Mouse (Mus musculus) urinary bladder, postnatal 4 days (tissue): ENCODE data around the gene Hist1h2ag.
"Not testable (repeated sequence)": the region's sequence is repeated elsewhere in the genome, so short reads cannot be mapped to it uniquely, and the experiment has no call there.

ENCODE experiments used
- DNase-seq, 2 experiments: peaks; one replicate each; pipeline ENCODE4 v3.0.0; 2021 to 2022; ENCODE audit warnings: low spot score in 2 of 2

Hist1h2ag gene

DNA sequence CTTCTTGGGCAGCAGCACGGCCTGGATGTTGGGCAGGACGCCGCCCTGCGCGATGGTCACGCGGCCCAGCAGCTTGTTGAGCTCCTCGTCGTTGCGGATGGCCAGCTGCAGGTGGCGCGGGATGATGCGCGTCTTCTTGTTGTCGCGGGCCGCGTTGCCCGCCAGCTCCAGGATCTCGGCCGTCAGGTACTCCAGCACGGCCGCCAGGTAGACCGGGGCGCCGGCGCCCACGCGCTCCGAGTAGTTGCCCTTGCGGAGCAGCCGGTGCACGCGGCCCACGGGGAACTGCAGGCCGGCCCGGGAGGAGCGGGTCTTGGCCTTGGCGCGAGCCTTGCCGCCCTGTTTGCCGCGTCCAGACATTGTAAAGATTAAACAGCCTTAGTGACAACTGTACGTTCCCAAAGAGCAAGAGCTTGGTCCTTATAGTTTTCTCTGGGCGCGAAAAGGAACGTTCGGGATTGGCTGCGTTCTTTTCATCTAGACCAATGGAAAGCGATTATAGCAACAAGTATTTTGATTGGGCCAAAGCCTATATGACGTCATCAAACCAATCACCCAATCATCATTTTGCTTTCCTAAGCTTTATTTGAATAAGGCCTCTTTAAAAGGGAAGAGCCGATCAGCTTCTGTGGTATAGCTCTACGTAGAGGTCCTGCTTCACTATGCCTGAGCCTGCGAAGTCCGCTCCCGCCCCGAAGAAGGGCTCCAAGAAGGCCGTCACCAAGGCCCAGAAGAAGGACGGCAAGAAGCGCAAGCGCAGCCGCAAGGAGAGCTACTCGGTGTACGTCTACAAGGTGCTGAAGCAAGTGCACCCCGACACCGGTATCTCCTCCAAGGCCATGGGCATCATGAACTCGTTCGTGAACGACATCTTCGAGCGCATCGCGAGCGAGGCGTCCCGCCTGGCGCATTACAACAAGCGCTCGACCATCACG is at the start of gene Hist1h2ag, which contains the start of gene Hist1h2bj:
TSS of gene Hist1h2ag (minus strand) at position 377 of the 935 bp plus-strand sequence.
TSS of gene Hist1h2bj (plus strand) at position 647 of the 935 bp plus-strand sequence.
- peak; percentile 73 to 75 for DNase-seq

DNA sequence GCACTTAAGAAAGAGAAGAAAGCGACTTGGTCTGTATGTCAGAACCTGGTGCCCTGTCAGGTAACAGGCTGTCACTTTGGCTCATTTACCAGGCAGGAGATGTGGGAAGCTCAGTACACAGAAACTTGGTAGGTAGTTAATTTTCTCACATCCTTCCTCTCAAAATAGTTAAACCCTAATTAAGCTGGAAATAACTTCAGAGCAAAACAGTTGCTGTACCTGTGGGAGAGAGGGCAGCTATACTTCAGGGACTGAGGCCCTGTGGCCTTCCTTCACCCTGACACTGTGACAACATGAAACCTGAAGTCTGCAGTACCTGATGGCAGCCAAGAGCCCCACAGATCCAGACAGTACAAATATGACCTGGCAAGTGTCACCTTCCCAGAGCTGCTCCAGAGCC is 41.4 kb upstream of the Hist1h2ag start, which contains the start of gene Vmn1r188:
TSS of gene Vmn1r188 (plus strand) at position 301 of the 400 bp plus-strand sequence.
- not testable (repeated sequence) for DNase-seq

DNA sequence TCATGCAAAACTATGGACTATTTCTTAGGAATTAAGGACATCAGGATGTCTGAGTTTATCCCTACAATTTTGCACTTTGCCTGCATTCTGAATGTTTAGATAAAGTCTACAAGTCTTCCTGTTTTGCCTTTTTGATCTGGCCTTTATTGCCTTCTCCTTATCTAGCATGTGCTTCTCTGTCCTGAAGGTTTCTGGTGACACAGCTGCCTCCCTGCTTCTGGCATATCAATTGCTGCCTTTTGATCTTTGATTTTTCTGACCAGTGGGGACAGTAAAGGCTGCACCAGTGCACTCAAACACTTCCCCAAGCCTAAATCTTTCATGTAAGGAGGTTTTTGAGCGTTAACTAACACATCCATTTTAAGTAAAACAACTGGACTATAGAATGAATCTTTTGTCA is 20.7 kb upstream of the Hist1h2ag start:
- no peak for DNase-seq

DNA sequence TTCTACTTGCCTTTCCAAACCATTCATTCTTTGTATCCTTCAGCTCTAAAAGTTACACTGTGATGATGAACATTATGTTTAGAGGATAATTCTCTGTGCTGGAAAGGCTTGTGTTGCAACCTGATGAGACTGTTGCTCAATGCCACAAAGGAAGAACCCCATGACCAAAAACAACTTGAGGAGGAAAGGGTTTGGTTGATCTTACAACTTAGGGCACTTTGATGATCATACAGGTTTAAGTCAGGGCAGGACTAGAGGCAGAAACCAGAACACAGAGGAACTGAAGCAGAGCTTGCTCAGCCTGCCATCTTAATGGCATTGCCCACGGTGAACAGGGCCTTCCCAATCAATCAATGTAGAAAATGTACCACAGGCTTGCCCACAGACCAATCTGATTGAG is 18.7 kb upstream of the Hist1h2ag start:
- DNase-seq, result no peak

DNA sequence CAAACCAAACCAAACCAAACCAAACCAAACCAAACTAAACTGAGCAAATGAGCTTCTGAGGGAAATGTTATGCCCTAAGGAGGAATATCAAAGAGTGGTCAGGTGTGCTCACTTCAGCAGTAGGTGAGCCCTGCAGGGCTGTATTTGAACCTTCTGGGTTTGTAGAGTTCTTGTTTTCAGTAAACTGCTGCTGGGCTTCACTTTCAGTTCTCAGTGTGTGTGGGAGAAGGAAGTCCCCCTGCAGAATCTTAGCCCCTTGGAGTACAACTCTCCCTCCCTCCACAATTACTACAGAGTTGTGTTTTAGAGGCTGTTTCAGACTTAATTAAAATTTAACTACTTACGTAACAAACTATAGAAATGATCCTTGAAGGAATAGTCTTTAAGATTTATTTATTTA is 11.0 kb upstream of the Hist1h2ag start:
- no peak for DNase-seq

DNA sequence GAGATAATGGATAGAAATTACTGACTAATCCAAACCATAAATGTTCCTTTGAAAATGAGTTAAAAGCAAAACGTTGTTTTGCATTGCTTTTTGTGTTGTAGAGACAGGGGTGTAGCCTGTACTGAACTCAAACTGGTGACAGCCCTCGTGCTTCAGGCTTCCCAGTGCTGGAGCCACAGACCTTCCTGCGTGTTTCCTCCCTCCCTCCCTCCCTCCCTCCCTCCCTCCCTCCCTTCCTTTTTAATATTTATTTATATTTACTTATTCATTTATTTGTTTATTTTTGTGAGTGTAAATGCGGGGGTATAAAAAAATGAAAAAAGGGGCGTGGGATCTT is 8.7 kb upstream of the Hist1h2ag start:
- no peak for DNase-seq

DNA sequence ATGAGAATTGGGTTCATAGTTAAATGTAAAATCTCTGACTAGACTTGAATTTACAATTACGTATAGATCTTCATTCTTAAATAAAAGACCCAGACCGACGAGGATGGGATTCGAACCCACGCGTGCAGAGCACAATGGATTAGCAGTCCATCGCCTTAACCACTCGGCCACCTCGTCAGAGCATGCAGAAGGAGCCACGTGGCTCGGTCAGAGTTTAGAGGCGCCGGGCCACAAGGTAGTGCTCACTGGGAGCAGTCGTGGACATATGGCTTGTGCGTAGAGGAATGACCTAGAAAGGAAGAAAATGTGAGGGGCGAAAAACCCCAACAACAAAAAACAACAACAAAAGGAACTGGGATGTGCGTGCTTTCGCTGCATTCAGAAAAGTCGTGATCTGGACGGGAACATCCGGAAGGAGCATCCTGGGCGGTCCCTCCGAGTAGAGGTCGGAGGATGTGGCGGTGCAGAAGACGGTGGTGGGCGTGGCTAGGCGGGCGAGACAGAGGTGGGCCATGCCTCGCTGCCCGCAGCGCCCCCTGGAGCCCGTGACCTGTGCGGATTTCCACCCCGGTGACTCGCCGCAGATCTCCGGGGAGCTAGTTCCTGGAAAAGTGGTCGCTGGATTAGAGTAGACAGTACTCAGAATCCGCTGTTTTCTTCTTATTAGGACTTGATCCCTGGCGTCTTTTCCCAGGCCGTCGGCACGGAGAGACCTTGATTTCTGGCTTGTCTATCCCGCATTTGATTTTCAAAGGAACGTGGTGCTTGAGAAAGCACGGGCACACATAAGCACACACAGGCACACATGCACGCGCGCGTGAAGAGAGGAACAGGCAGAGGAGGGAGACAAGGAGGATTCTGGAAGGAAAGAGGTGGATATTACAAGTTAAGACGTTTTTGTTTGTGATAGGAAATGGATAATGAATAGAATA is 8.1 kb upstream of the Hist1h2ag start:
- DNase-seq, result peak; percentile 85 to 91

DNA sequence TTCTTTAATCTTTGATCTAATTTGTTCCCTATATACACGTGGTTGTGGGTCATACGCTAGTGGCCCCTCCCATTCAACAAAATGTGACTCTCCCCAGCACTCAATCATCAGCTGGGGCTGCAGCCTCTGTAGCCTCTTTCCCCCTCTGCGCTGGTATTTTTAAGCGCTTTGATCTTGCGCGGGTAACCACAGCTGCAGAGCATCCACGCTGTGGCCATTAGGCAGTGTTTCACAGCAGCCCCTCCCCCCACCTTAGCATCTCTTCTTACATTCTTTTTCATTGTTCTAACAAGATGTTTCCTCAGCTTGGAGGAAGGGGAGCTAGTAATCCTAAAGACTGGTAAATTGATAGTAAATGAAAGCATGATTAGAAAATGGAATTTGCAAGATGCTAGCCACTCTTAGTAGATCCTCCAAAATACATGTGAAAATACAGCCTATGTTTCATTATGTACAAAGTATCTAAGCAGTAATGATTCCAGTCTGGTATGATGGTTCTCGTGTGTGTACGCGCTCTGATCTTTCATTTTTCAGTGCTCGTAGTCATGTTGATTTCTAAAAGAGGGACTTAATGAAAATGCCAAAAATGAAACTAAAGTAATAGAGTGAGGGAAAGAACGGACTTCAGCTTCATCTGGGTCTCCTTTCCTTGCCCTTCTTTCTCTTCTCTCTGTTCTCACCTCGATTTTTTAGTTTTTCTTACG is 7.1 kb upstream of the Hist1h2ag start:
- no peak for DNase-seq

DNA sequence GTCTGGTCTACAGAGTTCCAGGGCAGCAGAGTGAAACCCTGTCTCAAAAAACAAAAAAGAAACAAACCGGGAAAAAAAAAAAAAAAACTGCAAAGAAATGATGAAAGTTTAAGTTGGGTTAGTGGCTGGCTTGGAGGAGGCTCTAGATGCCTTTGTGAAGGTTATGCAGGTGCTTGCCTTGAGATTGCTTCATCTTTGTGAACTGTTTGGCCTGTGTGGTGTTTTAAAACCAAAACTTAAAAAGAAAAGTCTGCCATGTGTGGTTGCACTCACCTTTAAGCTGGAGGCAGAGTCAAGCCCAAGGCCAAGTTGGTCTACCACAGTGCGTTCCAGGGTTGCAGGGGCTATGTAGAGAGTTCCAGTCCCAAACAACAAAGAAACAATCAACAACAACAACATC is 6.3 kb upstream of the Hist1h2ag start:
- DNase-seq, result no peak

DNA sequence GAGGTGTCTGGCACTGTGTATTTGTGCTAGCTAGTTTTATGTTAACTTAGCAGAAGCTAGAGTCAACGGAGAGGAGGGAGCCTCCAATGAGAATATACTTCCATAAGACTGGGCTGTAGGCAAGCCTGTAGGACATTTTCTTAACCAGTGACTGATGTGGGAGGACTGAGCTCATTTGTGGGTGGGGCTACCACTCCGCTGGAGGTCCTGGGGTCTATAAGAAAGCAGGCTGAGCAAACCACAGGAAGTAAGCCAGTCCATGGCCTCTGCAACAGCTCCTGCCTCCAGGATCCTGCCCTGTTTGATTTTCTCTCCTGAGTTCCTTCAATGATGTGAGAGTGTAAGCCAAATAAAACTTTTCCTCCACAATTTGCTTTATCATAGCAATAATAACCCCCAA is 2.6 kb upstream of the Hist1h2ag start:
- DNase-seq, result no peak

DNA sequence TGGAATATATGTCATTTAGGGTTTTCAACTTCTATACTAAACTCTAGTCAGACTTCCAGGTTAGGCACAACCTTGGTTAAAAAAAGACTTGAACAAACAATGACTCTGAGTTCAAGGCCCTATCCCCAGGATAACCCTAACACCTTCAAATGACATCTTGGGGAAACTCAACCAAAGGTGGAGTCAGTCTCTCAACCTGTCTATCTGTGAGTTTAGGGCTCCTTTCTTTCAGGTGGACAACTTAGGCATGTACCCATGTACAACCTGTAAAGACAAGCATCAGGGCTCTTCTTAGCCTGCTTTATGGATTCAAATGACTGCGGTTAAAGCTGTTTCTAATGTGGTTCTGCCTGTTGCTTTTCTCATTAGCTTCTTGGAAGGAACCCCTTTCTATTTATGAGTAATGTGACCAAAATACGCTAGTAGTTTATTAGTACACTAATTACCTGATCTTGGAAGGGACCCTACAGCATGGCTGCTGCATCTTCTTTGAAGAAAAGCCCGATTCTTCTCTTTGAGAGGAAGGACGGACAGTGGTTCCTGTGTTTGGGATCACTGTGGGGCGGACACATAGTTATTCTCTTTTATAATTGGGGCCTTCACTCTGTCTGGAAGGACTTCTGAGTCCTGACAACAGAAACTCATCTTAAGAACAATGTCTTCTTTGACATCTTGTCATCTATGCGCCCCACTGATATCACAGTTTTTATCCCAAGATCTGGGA is 1.9 kb upstream of the Hist1h2ag start:
- no peak for DNase-seq

DNA sequence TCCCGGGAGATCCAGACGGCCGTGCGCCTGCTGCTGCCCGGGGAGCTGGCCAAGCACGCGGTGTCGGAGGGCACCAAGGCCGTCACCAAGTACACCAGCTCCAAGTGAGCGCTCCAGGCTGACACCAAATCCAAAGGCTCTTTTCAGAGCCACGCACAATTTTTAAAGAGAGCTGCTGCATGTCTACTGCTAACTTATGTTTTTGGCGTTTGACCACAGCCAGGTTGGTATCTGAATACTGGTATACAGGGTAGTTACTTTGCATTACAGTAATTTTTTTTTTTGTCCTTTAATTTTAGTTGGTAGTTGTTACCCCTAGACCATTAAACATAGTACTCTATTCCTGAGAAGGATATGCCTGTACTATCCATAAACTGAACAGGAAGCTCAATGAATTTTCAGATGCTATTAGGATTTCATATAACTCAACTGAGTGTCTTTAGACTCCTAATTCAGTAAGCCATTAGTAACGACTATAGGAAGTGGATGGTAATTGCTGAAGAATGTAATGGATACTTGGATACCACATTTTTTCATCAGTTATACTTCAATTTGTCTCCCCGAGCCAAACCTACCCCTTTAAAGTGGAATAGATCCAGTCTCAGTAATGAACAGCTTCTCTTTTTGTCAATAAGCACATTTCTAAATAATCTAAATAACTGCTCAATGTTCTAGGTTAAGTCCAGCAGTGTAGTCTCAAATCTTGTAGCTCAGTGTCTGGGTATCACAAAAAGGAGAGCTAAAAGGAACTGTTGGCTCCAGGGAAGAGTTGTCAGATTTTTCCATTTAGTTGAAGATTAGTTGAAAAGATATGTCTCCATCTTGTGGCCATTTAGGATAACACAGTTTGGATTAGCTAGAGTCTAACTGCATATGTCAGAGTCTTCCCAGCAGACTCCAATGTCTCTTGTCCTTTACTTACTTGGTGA is 1.0 kb upstream of the Hist1h2ag start:
- DNase-seq, result no peak

DNA sequence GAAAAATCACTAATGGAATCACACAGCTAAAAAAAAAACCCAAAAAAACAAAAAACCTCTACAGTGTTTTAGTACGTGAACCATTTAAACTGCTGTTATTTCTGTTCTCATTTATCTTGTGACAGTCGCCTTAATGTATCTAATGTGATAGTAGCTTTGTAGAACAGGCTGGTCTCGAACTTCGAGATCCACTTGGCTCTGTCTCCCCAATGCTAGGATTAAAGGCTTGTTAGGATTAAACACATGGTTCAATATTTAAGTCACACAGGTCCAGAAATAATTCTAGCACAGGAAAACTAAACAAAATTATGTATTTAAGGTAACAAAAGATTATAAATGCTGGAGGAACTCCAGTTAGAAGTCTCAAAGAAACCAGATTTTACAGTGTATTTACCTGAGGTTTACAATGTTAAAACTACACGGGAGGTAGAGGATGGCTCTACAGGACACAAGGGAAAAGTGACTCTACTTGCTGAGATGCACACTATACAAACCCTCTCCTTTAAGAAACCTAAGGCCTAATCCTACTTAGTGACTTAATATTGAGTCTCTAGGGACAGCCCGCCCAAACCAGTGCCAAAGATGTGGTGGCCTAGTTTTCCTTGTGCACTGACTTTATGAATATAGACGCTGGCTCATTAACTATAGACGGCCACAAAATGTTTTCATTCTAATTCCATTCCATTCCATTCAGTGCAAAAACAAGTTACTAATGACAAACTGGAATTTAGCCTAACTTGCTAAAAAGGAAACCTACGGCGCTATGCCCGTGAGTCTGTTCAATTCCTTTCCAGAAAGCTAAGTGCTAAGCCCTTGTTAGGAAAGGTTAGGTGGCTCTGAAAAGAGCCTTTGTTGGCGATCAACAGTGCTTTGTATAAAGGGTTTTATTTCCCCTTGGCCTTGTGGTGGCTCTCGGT is 835 bp downstream of the Hist1h2ag start:
- DNase-seq, result no peak

DNA sequence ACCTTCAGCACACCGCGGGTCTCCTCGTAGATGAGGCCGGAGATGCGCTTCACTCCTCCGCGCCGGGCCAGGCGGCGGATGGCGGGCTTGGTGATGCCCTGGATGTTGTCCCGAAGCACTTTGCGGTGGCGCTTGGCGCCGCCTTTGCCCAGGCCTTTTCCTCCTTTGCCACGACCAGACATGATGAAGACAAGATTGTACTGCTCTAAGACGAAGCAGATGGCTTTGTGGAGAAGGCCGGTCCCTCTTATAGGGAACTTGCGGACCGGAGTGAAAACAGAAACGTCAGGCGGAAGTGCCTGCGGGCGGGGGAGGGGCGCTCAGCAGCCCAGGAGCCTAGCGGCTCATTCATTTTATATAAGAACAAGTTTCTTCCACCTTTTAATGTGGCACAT is 1.6 kb downstream of the Hist1h2ag start, which contains the start of gene Hist1h4i:
TSS of gene Hist1h4i (minus strand) at position 221 of the 395 bp plus-strand sequence.
- DNase-seq, result peak; percentile 92 to 95

DNA sequence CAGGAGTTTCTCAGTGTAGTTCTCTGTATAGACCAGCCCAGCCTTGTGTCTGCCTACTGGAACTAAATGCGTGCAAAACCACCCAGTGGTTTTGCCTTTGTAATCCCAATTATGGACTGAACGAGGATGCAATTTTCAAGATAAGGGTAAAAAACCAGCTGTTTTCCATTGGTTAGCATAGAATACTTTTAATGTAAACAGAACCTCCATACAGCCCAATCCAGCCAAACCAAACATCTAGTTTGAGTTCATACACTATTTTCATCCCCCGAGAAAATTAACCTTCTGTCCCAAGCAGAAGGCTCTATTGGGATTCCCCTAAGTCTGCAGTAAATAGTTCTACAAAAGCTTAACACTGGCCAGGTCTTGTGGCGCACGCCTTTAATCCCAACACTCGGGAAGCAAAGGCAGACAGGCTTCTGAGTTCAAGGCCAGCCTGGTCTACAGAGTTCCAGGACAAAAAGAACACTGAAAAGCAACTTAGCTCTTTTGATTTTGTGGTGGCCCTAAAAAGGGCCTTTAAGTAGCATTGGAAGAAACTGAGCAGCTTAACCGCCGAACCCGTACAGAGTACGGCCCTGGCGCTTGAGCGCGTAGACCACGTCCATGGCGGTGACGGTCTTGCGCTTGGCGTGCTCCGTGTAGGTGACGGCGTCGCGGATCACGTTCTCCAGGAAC is 2.1 kb downstream of the Hist1h2ag start:
- no peak for DNase-seq

DNA sequence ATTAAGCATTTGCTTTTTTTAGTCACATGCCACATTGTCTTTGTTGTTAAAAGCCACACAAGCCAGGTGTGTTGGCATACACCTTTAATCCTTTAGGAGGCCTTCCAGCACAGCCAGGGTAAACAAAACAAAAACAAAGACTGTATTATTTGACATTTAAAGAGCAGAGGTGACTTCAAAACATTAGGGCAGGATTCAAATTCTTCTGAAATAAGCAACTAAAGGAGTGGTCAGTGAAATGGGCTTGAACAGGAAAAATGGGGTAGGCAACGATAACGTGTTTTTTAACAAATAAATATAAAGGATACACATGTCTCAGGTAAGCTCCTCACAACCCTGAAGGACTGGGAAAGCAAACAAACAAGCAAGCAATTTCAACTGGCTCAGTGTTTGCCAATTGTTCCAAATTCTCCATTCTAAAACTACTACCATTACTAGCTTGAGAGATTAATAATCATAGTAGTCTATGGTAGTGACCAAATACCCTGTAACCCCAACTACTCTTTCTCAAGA is 2.7 kb downstream of the Hist1h2ag start:
- no peak for DNase-seq

DNA sequence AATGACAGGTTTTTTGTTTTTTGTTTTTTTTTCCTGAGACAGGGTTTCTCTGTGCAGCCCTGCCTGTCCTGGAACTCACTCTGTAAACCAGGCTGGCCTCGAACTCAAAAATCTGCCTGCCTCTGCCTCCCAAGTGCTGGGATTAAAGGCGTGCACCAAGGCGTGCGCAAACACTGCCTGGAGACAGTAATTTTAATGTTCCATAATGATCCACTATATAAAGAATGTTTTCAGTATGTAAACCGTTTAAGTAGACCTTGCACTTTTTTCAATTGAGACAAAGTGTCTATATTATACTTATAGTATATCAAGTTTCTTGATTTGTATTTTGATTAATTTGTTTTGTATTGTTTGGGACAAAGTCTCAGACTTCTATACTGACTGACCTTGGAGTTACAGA is 3.4 kb downstream of the Hist1h2ag start:
- DNase-seq, result no peak

DNA sequence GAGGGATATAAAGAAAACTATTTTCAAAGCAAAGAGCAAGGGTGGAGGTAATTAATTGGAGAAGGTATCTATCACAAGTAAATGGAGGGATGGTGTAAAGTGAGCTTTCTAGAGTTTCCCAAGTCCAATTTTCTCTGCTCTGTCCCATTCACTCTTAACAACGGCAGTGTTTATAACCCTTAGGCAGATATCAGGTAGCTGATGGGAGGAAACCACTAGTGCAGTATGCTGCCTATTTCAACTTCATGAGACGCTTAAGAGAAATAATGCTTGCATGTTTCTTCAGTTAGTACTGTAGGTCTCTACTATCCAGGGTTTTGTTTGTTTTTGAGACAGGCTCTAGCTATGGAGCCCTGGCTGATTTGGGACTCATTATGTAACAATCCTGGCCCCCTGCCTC is 5.3 kb downstream of the Hist1h2ag start:
- DNase-seq, result no peak
